Mouse (Mus musculus) stomach, postnatal 0 days (tissue): ENCODE data around the gene Elovl7.

ENCODE experiments used
- CTCF ChIP-seq: IDR thresholded peaks from 2 replicates; pipeline ENCODE4 v1.5.1; 2016; ENCODE audit warnings: antibody characterized with exemption, low read depth, mild to moderate bottlenecking, moderate library complexity
- EP300 ChIP-seq: optimal IDR thresholded peaks from 2 replicates; pipeline ENCODE3; 2016; ENCODE audit warnings: antibody characterized with exemption

DNA sequence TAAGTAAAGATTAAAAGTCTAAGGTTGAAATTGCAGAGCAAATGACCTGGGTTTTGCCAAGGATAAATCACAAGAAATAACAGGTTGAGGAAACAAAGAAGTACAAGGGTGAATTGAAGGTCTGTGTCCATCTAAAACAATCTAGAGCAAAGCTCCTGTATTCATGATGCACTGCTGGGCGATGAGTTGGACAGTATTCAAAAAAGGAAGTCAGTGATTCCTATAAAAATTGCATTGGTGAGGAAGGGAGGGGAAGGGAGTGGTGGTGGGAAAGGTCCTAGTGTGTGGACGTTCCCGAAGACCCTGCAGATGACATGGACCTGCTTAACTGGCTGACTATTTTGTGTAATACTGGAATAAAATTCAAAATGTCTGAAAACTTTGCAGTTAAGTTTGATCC, 49.6 kb upstream of the Elovl7 start:
- no peak for TF ChIP-seq CTCF
- TF ChIP-seq EP300 = no peak
